Mouse (Mus musculus) hindlimb bud, embryonic 11.5 days (tissue): Measurements from ENCODE around the gene Hist1h2bh.
"Not testable (repeated sequence)": the region's sequence is repeated elsewhere in the genome, so short reads cannot be mapped to it uniquely, and the experiment has no call there.

Experiments
- DNase-seq: peaks from one replicate; pipeline ENCODE4 v3.0.0-alpha.2; 2012; ENCODE audit warnings: low read depth, low spot score; ENCODE audit errors: extremely low spot score

The Hist1h2bh gene

DNA sequence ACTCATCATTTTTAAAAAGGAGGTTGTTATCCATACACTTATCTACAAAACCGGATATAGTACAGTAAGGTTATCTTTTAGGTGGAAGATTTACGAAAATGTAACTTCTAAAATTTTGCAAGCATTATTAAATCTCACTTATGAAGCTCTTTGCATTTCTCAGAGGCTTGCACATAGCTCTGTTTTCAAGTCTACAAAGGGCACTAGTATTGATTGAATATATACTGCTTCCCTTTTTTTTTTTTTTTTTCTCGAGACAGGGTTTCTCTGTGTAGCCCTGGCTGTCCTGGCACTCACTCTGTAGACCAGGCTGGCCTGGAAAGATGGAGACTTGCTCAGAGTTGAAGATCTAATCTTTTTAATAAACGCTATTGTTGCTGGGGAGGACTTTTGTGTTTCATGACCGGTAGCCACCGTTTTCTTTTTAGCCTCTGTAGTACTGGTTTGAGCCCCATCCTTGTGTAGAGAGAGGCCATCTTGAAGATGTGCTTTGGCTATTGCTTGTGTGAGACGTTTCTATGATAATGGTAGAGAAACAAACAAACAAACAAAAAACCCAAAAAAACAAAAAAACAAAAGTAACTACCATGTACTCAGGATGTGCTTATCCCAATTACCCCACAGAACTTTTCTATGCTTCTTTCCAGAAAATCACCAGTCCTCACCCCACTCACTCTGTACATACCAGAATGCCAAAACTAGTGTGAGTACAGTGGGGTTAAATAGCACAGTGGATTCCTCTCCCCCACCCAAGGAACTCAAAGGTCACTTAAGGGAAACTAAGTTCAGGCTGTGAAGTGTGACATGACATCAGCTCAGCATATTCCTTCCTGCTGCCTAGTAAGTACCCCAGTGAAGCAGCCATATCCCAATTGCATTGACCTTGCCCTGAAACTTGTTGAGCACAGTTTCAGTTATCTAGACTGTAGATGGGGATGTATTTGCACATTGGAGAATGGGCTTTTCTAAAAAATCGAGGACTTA lies 9.0 kb upstream of the Hist1h2bh start:
- no peak for DNase-seq

DNA sequence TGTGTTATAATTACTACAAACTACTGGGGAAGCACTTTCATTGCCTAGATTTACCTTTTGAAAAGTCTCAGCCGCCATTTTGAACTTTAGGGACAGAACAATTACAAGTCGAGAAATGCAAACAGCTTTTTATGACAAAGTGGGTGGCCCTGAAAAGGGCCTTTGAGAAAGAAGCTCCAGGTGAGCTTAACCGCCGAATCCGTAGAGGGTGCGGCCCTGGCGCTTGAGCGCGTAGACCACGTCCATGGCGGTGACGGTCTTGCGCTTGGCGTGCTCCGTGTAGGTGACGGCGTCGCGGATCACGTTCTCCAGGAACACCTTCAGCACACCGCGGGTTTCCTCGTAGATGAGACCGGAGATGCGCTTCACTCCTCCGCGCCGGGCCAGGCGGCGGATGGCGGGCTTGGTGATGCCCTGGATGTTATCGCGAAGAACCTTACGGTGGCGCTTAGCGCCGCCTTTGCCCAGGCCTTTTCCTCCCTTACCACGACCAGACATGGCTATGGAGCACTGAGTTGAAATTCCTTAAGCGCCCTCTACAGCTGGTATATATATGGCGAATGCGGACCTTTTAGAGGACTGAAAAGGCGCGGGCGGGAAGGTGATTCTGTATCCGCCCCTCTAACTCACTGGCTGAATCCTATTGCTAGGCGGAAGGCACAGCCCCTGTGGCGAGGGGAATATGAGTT lies 8.1 kb upstream of the Hist1h2bh start, which contains the start of gene Hist1h4f:
Gene Hist1h4f, minus strand, starts transcription at position 503 of the 689 bp plus-strand sequence.
- DNase-seq: not testable (repeated sequence)

DNA sequence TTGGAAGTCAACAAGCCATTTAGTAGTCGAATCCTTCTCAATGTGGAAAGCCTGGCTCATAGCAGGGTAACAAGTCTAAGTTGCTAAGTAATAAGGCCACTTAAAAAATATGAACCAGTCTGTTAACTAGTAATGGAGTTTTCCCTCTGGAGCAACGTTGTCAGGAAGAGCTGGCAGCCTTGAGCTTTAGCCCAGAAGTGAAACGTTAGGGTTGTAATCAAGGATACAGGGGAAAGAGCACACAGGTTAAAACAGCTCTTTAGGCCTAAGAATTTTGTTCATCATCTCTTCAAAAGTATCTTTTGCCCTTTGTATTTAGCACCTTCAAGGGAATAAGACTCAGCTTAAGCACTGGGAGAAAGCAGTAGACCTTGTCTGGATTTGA lies 7.6 kb upstream of the Hist1h2bh start:
- no peak for DNase-seq

DNA sequence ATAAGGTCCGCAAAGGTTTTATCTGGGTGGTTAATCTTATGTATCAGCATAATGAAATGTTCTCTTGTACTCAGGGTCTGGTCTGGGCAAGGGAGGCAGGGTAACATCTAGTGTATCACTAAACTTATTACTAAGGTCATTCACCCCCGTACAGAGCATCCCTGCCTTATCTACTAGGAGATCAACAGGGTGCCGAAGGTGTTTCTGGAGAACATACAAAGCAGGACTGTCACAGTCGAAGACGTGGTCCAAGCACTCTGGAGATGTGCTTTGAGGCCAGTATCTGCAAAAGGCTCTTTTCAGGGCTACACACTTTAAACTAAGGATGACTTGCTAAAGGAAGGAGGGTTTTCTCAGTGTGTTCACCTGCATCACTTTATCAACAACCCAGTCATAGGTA lies 3.5 kb upstream of the Hist1h2bh start:
- no peak for DNase-seq

DNA sequence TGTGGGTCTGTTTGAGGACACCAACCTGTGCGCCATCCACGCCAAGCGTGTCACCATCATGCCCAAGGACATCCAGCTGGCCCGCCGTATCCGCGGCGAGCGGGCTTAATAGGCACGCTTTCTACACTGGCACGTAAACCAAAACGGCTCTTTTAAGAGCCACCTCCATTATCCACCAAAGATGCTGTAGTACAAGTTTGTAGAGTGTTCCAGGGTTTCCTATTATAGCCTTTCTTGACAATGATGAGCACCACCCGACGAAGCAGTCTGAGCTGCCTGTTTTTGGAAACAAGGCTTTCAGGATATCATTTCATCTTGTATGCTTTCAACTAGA lies 1.6 kb upstream of the Hist1h2bh start:
- not testable (repeated sequence) for DNase-seq

- DNase-seq: peak; percentile 100
Measured at GRCm38 (mm10) chr13:23543965-23544786, 984 bp upstream of the Hist1h2bh start, which contains the start of gene Hist1h3f. Gene Hist1h3f (plus strand): TSS chr13:23544052.

DNA sequence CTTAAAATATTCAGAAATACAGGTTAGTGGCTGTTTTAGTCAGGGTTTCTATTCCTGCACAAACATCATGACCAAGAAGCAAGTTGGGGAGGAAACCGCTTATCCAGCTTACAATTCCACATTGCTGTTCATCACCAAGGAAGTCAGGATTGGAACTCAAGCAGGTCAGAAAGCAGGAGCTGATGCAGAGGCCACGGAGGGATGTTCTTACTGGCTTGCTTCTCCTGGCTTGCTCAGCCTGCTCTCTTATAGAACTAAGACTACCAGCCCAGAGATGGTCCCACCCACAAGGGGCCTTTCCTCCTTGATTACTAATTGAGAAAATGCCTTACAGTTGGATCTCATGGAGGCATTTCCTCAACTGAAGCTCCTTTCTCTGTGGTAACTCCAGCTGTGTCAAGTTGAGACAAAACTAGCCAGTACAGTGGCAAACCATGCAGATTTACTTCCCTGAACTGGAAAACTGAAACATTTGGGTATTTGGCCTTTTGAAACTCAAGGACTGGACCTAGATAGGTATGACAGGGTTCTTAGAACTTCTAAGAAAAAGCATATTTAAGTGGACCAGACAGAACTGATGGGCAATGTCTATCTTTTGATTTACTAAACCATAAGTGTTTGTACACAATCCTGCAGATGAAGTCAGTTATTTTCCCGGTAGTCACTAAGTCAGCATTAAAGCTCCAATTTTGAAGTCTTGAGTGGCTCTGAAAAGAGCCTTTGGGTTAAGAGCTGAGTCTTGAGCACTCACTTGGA lies 789 bp downstream of the Hist1h2bh start:
- DNase-seq: not testable (repeated sequence)

DNA sequence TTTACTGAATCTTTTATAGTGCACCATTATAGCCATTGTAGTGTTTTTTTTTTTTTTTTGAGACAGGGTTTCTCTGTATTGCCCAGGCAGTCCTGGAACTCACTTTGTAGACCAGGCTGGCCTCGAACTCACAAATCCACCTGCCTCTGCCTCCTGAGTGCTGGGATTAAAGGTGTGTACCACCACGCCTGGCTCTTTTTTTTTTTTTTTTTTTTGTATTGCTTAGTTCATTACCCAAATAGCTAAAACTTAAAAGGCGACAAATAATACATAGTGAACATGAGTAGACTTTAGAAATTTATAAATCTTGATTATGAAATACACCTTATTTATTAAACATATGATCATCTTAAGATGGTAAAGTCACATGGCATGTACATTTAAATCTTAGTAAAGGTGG lies 1.7 kb downstream of the Hist1h2bh start:
- no peak for DNase-seq

GRCm38 (mm10) chr13:23539821-23540220 lies 3.4 kb downstream of the Hist1h2bh start:
- not testable (repeated sequence) for DNase-seq

- DNase-seq: no peak
Measured at GRCm38 (mm10) chr13:23538249-23538648, 4.9 kb downstream of the Hist1h2bh start.

- DNase-seq: no peak
Measured at GRCm38 (mm10) chr13:23537006-23537710, 6.0 kb downstream of the Hist1h2bh start.

GRCm38 (mm10) chr13:23536076-23536822 lies 6.9 kb downstream of the Hist1h2bh start:
- no peak for DNase-seq

DNA sequence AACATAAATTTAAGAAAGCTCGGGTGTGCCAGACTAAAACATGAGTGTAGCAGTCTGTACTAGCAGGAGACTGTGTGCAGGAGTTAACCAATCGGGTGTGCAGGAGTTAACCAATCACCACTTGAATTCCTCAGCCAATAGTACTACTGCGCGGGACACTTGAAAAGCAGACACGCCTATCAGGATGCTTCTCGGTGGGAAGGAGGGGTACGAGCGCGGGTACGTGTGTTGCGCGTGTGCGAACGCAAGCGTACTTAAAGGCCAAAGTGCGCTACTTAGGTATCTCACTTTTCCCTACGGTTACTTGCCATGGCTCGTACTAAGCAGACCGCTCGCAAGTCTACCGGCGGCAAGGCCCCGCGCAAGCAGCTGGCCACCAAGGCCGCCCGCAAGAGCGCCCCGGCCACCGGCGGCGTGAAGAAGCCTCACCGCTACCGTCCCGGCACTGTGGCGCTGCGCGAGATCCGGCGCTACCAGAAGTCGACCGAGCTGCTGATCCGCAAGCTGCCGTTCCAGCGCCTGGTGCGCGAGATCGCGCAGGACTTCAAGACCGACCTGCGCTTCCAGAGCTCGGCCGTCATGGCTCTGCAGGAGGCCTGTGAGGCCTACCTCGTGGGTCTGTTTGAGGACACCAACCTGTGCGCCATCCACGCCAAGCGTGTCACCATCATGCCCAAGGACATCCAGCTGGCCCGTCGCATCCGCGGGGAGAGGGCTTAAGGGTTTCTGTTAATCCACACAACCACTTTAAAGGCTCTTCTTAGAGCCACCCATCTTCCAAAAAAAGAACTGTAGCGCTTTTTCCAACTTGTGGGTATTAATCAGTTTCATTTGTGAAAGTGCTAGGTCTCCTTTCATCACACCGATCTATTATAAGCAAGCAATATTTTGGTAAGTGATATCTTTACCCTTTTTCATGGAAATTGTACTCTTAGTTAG lies 7.8 kb downstream of the Hist1h2bh start, which contains the start of gene Hist1h3g:
Gene Hist1h3g, plus strand, starts transcription at position 286 of the 939 bp plus-strand sequence.
- DNase-seq: not testable (repeated sequence)

- DNase-seq: no peak
Measured at GRCm38 (mm10) chr13:23534368-23535131, 8.6 kb downstream of the Hist1h2bh start.

DNA sequence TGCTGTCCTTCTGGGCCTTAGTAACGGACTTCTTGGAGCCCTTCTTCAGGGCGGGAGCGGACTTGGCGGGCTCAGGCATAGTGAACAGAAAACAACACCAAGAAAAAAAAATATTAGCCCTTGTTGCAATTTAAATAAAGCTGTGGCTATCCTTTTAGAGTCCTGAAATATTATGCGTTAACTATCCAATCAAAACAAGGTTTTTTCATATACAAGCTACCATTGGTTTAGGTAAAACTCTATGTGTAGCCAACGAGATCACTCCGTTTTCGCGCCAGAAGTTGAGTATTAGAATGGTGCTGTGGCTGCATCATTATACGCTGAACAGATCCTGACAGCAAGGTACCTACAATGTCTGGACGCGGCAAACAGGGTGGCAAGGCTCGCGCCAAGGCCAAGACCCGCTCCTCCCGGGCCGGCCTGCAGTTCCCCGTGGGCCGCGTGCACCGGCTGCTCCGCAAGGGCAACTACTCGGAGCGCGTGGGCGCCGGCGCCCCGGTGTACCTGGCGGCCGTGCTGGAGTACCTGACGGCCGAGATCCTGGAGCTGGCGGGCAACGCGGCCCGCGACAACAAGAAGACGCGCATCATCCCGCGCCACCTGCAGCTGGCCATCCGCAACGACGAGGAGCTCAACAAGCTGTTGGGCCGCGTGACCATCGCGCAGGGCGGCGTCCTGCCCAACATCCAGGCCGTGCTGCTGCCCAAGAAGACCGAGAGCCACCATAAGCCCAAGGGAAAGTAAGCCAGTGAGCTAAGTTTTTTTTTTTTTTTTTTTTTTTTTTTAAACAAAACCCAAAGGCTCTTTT lies 9.4 kb downstream of the Hist1h2bh start, which contains the start of gene Hist1h2af:
Gene Hist1h2af, plus strand, starts transcription at position 347 of the 808 bp plus-strand sequence.
- DNase-seq: not testable (repeated sequence)
